Mouse (Mus musculus): Measurements from ENCODE around the gene Cfap97.

DNA sequence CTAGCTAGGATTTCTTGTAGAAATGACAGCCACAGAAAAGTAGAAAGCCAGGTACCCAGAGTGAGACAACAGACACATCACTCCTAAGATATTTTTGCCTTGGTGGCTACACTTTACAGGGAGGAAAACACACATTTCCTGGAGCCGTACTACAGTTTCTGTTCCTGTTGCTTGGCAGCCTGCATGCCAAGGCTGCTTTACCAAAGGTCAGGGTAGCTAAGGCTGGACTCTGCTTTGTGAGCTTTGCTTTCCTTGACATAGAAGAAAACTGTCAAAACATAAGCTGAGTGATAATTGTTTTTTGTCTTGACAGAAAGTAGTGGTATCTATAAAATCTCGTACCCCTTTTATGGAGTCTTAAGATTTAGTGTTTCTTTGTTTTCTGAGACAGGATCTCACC, 21.1 kb upstream of the Cfap97 start:
- TF ChIP-seq ZNF384 (IDR thresholded peaks at IDR 0.05; ENCODE audit: low read depth, low read length) (no peak), ZC3H11A (IDR thresholded peaks at IDR 0.05; ENCODE audit: borderline replicate concordance, low read depth, low read length) (no peak), HCFC1 (IDR thresholded peaks at IDR 0.05; ENCODE audit: borderline replicate concordance, insufficient read depth, low read length) (no peak), CHD2 (IDR thresholded peaks at IDR 0.05; ENCODE audit: low read depth, low read length) (no peak), MAFK (IDR thresholded peaks at IDR 0.05; ENCODE audit: insufficient read depth, low read depth, low read length) (no peak)

Data from ES-E14 (cell line).